In the genomic region with DNA sequence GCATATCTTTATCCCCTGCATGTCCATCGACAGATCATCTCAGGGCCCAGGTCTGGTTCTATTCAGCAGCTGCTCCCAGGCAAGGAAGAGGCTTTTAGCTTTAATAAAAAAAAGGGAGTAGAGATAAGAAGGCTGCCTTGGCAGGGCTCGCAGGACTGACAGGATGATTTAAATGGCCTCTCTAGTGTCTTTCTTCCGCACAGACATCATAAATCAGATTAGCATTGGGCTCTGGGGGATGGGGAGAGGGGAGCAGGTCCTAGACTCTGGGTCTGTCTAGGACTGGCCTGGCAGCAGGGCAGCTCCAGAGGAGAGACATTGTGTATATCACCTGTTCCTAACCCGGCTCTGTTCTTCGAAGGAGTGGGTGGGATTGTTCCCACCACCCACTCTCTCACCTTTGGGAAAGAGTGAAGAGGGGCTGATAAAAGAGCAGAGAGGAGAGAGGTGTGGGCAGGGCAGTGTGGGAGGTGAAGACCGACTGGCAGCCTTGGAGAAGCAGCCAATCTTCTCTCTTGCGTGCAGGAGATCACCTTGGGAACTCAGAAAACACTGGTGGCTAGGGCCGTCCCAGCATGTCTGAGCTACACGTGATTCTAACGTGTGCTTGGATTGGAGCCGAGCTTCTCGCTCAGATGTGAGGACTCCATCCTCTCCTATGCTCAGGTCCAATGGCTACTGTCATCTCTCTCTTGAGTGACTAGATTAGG, we compare ENCODE assay signal across 10 mouse cellular contexts.
A peak's percentile ranks its signal among the peaks of the same experiment; 100 is the strongest.
DNase-seq lines count a peak whose midpoint lies in the region; ATAC-seq lines count a peak whose summit lies in the region.
"Had no signal": no experiment of that assay in that cellular context is flagged by ENCODE, and none has a peak within 500 bp of the region (broad histone marks: within the 10 kb centered on the region; RNA-seq: fewer than 3 reads in every experiment).

No protein-coding gene starts in this region.

- DNase-seq in kidney, postnatal 14 days = peak; percentile 24
- no peak for DNase-seq in kidney, adult 18-20 months
- DNase-seq in adipocyte (ENCODE audit: low spot score) = peak; percentile 6
- DNase-seq in adrenal gland, adult 8-10 months = peak; percentile 54
- DNase-seq in right cerebral cortex, postnatal 10 days (ENCODE audit: low spot score in 2 of 2) = no peak
- DNase-seq in layer of hippocampus, postnatal 36 days = no peak
- DNase-seq: heart, postnatal 4 days; lung, postnatal 36 days had no signal

- ATAC-seq in megakaryocyte progenitor cell, adult 5-6 weeks (replicated peaks; ENCODE audit: poor library complexity) = 0 out of 2 replicates have a peak, but pooled peaks have one; percentile 4
- ATAC-seq: forebrain, embryonic 13.5 days had no signal

Comparison
In these comparisons a context has a peak if more than half of its experiments do, and no peak if none do; other contexts are left out.
1. DNase-seq: peak in kidney, postnatal 14 days (single experiment), adipocyte (single experiment) and adrenal gland, adult 8-10 months (single experiment); none in kidney, adult 18-20 months (single experiment), right cerebral cortex, postnatal 10 days (0 of 2) and layer of hippocampus, postnatal 36 days (0 of 2).